In the genomic region with DNA sequence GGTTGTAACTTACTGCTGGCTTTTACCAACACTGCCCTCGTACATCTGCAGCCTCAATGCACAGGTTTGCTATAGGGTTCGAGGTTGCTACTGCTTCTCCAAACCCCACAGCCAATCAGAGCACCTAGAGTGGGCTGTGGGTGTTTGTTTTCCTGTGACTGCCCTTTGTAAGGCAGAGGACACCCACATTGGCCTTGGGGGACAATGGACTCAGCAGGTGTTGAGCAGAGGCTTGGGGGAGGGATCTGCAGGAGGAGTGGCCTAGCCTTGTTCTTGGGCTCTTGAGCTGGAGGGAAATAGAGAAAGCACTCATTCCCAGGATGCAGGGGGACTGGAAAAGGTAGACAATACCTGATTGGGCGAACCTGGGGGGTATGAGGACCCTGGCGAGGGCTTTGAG, we compare ENCODE assay signal across 13 mouse cellular contexts. TPM values are rescaled to one million over a fixed set of nuclear protein-coding genes. Genes with fewer than 3 reads are reported as not detected.
DNase-seq lines count a peak whose midpoint lies in the region; ATAC-seq and TF ChIP-seq lines count a peak whose summit lies in the region.
"Had no signal": no experiment of that assay in that cellular context is flagged by ENCODE, and none has a peak within 500 bp of the region (broad histone marks: within the 10 kb centered on the region; RNA-seq: fewer than 3 reads in every experiment).

No protein-coding gene starts in this region.

- H3K36me3 ChIP-seq in heart, embryonic 16.5 days (ENCODE audit: control insufficient read depth, insufficient read depth): no peaks in the 10 kb centered on the region
- no peaks in the 10 kb centered on the region for H3K36me3 ChIP-seq in neural tube, embryonic 13.5 days
- no peaks in the 10 kb centered on the region for H3K36me3 ChIP-seq in liver, embryonic 14.5 days (replicated peaks; ENCODE audit: control insufficient read depth, insufficient read depth, low read depth)
- H3K36me3 ChIP-seq: forebrain, embryonic 12.5 days; limb, embryonic 10.5 days had no signal

- ATAC-seq in heart, embryonic 16.5 days (replicated peaks; ENCODE audit: extremely low read depth, insufficient read depth, low FRiP score): no peak
- ATAC-seq in neural tube, embryonic 13.5 days (ENCODE audit: low read depth): no peak
- 0 out of 2 replicates have a peak, but pooled peaks have one; percentile 17 for ATAC-seq in liver, embryonic 14.5 days (ENCODE audit: insufficient read depth)
- ATAC-seq in erythroid progenitor cell, adult 5-6 weeks (replicated peaks; ENCODE audit: low FRiP score, poor library complexity, severe bottlenecking): no peak

- H3K27me3 ChIP-seq in heart, embryonic 16.5 days (ENCODE audit: control insufficient read depth, insufficient read depth, low read length): 0 out of 2 replicates have a peak, but pooled peaks cover 8% of the 10 kb centered on the region
- H3K27me3 ChIP-seq in neural tube, embryonic 13.5 days: peaks cover 17% of the 10 kb centered on the region
- H3K27me3 ChIP-seq in liver, embryonic 14.5 days (ENCODE audit: control insufficient read depth, insufficient read depth, low read length): no peaks in the 10 kb centered on the region
- H3K27me3 ChIP-seq: CH12.LX had no signal

- no peak for TF ChIP-seq CTCF in liver, embryonic 14.5 days (IDR thresholded peaks at IDR 0.05; ENCODE audit: low read depth)

- peak overlapping the region; percentile 71 for H3K27ac ChIP-seq in heart, embryonic 16.5 days (ENCODE audit: low read length)
- H3K27ac ChIP-seq in neural tube, embryonic 13.5 days (replicated peaks): no peak overlapping the region
- H3K27ac ChIP-seq in liver, embryonic 14.5 days: no peak overlapping the region
- H3K27ac ChIP-seq: forebrain, embryonic 12.5 days; limb, embryonic 10.5 days had no signal

- no peak for TF ChIP-seq EP300 in liver, embryonic 14.5 days (IDR thresholded peaks at IDR 0.05; ENCODE audit: low read depth)

- H3K9ac ChIP-seq in heart, embryonic 16.5 days (ENCODE audit: low read length): no peak overlapping the region
- H3K9ac ChIP-seq in neural tube, embryonic 13.5 days: no peak overlapping the region
- no peak overlapping the region for H3K9ac ChIP-seq in liver, embryonic 14.5 days (replicated peaks)
- H3K9ac ChIP-seq: forebrain, embryonic 12.5 days had no signal

- peaks cover 2% of the 10 kb centered on the region; the same call in 1 of the 2 replicates for H3K4me1 ChIP-seq in heart, embryonic 16.5 days (ENCODE audit: control insufficient read depth, insufficient read depth, low read length)
- peaks cover 21% of the 10 kb centered on the region for H3K4me1 ChIP-seq in neural tube, embryonic 13.5 days (replicated peaks)
- peaks cover 12 to 19% of the 10 kb centered on the region in 2 experiments for H3K4me1 ChIP-seq in liver, embryonic 14.5 days (replicated peaks; ENCODE audit: control insufficient read depth in 2 of 2, insufficient read depth in 2 of 2, low read length in 1 of 2)

- peak overlapping the region; percentile 65; the same call in 1 of the 2 replicates for H3K4me2 ChIP-seq in heart, embryonic 16.5 days (ENCODE audit: low read depth, low read length)
- H3K4me2 ChIP-seq in neural tube, embryonic 13.5 days: no peak overlapping the region
- H3K4me2 ChIP-seq in liver, embryonic 14.5 days (ENCODE audit: low read depth): peak overlapping the region; percentile 100

- H3K4me3 ChIP-seq in heart, embryonic 16.5 days (ENCODE audit: low read length): no peak overlapping the region
- peak overlapping the region; percentile 52; the same call in 1 of the 2 replicates for H3K4me3 ChIP-seq in neural tube, embryonic 13.5 days
- H3K4me3 ChIP-seq in liver, embryonic 14.5 days (ENCODE audit: insufficient read depth in 1 of 2, low read depth in 2 of 2, low read length in 2 of 2): peak overlapping the region in 1 of 2 experiments; percentile 5; a peak in 2 of 4 replicates
- H3K4me3 ChIP-seq: forebrain, embryonic 12.5 days had no signal

- 61% methylated on average over 4 of the region's 4 CpGs for WGBS in heart, embryonic 16.5 days
- WGBS in neural tube, embryonic 13.5 days: 64% methylated on average over 4 of the region's 4 CpGs
- WGBS in liver, embryonic 14.5 days (ENCODE audit: insufficient replicate concordance): 26% methylated on average over 4 of the region's 4 CpGs

- no peak for DNase-seq in heart, adult 18-20 months
- DNase-seq in neural tube, embryonic 10.5 days (ENCODE audit: extremely low spot score, low spot score): no peak
- no peak for DNase-seq in liver, embryonic 14.5 days (ENCODE audit: low read depth in 3 of 3, low spot score in 3 of 3)
- DNase-seq in retina, postnatal 1 day: no peak
- DNase-seq in thymus, postnatal 14 days: no peak
- DNase-seq: adrenal gland, adult 8-10 months; cerebellum, postnatal 10 days had no signal

- no peaks in the 10 kb centered on the region for H3K9me3 ChIP-seq in heart, embryonic 16.5 days (replicated peaks; ENCODE audit: control insufficient read depth, low read length)
- no peaks in the 10 kb centered on the region for H3K9me3 ChIP-seq in neural tube, embryonic 13.5 days
- no peaks in the 10 kb centered on the region for H3K9me3 ChIP-seq in liver, embryonic 14.5 days (ENCODE audit: control insufficient read depth, low read length)
- H3K9me3 ChIP-seq: forebrain, embryonic 12.5 days; limb, embryonic 10.5 days had no signal

RNA-seq across cellular contexts. Expression of a gene that starts 8.3 kb away (rescaled TPM):
- polyA plus RNA-seq in heart, embryonic 16.5 days (2015; fragmentation: Nextera tagmentation; extraction: Ambion mirVana): 1.1 and 1.2 TPM in 2 replicates
- under 1 TPM; 0.69 TPM for total RNA-seq in heart, adult 18-20 months (2021)
- polyA plus RNA-seq in neural tube, embryonic 13.5 days (2015; fragmentation: Nextera tagmentation; extraction: Ambion mirVana): 2.5 and 3.5 TPM in 2 replicates
- 0.17 and 0.21 TPM in 2 replicates for polyA plus RNA-seq in liver, embryonic 14.5 days (2012; rRNA removed)
- polyA plus RNA-seq in liver, embryonic 14.5 days (2014; fragmentation: Nextera tagmentation; extraction: Ambion mirVana): 0.16 and 0.74 TPM in 2 replicates
- total RNA-seq in erythroid progenitor cell, adult 5-6 weeks (2015; ENCODE audit: low replicate concordance): not detected in 2 replicates
- not detected in 2 replicates for total RNA-seq in erythroid progenitor cell, adult 5-6 weeks (2017; ENCODE audit: low replicate concordance)

RNA-seq across cellular contexts. Expression of a gene that starts 17.5 kb away (rescaled TPM):
- 6.0 TPM in 2 replicates for polyA plus RNA-seq in heart, embryonic 16.5 days (2015; fragmentation: Nextera tagmentation; extraction: Ambion mirVana)
- total RNA-seq in heart, adult 18-20 months (2021): 1 to 10 TPM; 3.7 to 4.0 TPM
- 10.3 and 10.6 TPM in 2 replicates for polyA plus RNA-seq in neural tube, embryonic 13.5 days (2015; fragmentation: Nextera tagmentation; extraction: Ambion mirVana)
- polyA plus RNA-seq in liver, embryonic 14.5 days (2012; rRNA removed): 9.5 and 12.5 TPM in 2 replicates
- 8.3 and 9.5 TPM in 2 replicates for polyA plus RNA-seq in liver, embryonic 14.5 days (2014; fragmentation: Nextera tagmentation; extraction: Ambion mirVana)
- 4.6 and 6.1 TPM in 2 replicates for total RNA-seq in erythroid progenitor cell, adult 5-6 weeks (2015; ENCODE audit: low replicate concordance)
- 1.4 and 6.2 TPM in 2 replicates for total RNA-seq in erythroid progenitor cell, adult 5-6 weeks (2017; ENCODE audit: low replicate concordance)

RNA-seq across cellular contexts. Expression of a gene that starts 19.9 kb away (rescaled TPM):
- 142 and 150 TPM in 2 replicates for polyA plus RNA-seq in heart, embryonic 16.5 days (2015; fragmentation: Nextera tagmentation; extraction: Ambion mirVana)
- total RNA-seq in heart, adult 18-20 months (2021): 10 to 100 TPM; 91.4 to 92.1 TPM
- polyA plus RNA-seq in neural tube, embryonic 13.5 days (2015; fragmentation: Nextera tagmentation; extraction: Ambion mirVana): 318 and 357 TPM in 2 replicates
- 35.3 and 54.9 TPM in 2 replicates for polyA plus RNA-seq in liver, embryonic 14.5 days (2012; rRNA removed)
- polyA plus RNA-seq in liver, embryonic 14.5 days (2014; fragmentation: Nextera tagmentation; extraction: Ambion mirVana): 76.6 and 79.2 TPM in 2 replicates
- 8.4 and 16.2 TPM in 2 replicates for total RNA-seq in erythroid progenitor cell, adult 5-6 weeks (2015; ENCODE audit: low replicate concordance)
- total RNA-seq in erythroid progenitor cell, adult 5-6 weeks (2017; ENCODE audit: low replicate concordance): 42.4 and 50.7 TPM in 2 replicates

RNA-seq across cellular contexts. Expression of a gene that starts 30.4 kb away (rescaled TPM):
- polyA plus RNA-seq in heart, embryonic 16.5 days (2015; fragmentation: Nextera tagmentation; extraction: Ambion mirVana): 11.0 and 12.8 TPM in 2 replicates
- total RNA-seq in heart, adult 18-20 months (2021): 1 to 10 TPM; 6.5 to 6.9 TPM
- polyA plus RNA-seq in neural tube, embryonic 13.5 days (2015; fragmentation: Nextera tagmentation; extraction: Ambion mirVana): 37.7 and 39.1 TPM in 2 replicates
- 6.3 and 8.0 TPM in 2 replicates for polyA plus RNA-seq in liver, embryonic 14.5 days (2012; rRNA removed)
- polyA plus RNA-seq in liver, embryonic 14.5 days (2014; fragmentation: Nextera tagmentation; extraction: Ambion mirVana): 10.0 and 12.5 TPM in 2 replicates
- total RNA-seq in erythroid progenitor cell, adult 5-6 weeks (2015; ENCODE audit: low replicate concordance): not detected in 2 replicates
- 2.2 TPM in 1 of 2 replicates, not detected in the other for total RNA-seq in erythroid progenitor cell, adult 5-6 weeks (2017; ENCODE audit: low replicate concordance)

RNA-seq across cellular contexts. Expression of a gene that starts 31.4 kb away (rescaled TPM):
- 4.1 and 5.1 TPM in 2 replicates for polyA plus RNA-seq in heart, embryonic 16.5 days (2015; fragmentation: Nextera tagmentation; extraction: Ambion mirVana)
- total RNA-seq in heart, adult 18-20 months (2021): under 1 TPM; 0.51 to 0.60 TPM
- 47.2 and 53.8 TPM in 2 replicates for polyA plus RNA-seq in neural tube, embryonic 13.5 days (2015; fragmentation: Nextera tagmentation; extraction: Ambion mirVana)
- polyA plus RNA-seq in liver, embryonic 14.5 days (2012; rRNA removed): 4.9 and 5.9 TPM in 2 replicates
- 4.9 and 6.2 TPM in 2 replicates for polyA plus RNA-seq in liver, embryonic 14.5 days (2014; fragmentation: Nextera tagmentation; extraction: Ambion mirVana)
- not detected in 2 replicates for total RNA-seq in erythroid progenitor cell, adult 5-6 weeks (2015; ENCODE audit: low replicate concordance)
- 2.8 TPM in 1 of 2 replicates, not detected in the other for total RNA-seq in erythroid progenitor cell, adult 5-6 weeks (2017; ENCODE audit: low replicate concordance)
